Mouse (Mus musculus) ES-Bruce4 (cell line): Measurements from ENCODE around the gene Ptgfrn.

Experiments
- CTCF ChIP-seq: IDR thresholded peaks from one replicate; pipeline ENCODE4 v1.8.1; 2011; ENCODE audit warnings: low read depth, low read length
- POLR2A ChIP-seq: IDR thresholded peaks from one replicate; pipeline ENCODE4 v1.8.1; 2011; ENCODE audit warnings: low read length; ENCODE audit not compliant: insufficient read depth

DNA sequence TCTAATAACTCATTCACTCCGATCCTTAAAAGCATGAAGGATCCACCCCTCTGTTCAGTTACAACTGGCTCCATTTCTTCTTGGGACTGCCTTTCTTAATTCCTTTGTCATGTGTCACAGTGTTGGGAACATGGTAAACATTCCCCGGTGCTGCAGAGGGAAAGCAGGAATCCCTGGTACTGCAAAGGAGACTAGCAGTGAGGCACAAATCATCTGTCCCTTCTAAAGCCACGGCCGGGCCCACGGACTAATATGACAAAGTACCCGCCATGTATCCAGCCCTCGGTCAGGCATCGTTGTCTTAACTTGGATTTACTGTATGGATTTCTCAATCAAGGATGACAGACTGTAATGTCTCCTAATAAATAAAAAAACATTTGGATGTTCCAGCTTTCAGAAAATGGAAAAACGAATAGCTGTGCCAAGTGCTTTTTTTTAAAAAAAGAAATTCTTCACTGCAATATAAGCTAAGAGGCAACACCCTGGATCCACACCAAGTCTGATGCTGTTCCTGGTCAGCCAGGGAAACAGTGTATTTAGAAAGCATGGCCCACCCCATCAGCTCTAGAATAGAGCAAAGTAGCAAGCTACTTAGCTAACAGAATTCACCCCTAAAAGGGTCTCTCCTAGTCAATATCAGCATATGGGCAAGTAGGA lies 10.2 kb downstream of the Ptgfrn start:
- TF ChIP-seq POLR2A (no peak), CTCF (no peak)
